Mouse (Mus musculus): ENCODE measurements around the gene Cyth4. TPM values are rescaled to one million over a fixed set of nuclear protein-coding genes. Genes with fewer than 3 reads are reported as not detected.

The Cyth4 gene
- polyA plus RNA-seq, 1 experiment: 14.0 TPM

DNA sequence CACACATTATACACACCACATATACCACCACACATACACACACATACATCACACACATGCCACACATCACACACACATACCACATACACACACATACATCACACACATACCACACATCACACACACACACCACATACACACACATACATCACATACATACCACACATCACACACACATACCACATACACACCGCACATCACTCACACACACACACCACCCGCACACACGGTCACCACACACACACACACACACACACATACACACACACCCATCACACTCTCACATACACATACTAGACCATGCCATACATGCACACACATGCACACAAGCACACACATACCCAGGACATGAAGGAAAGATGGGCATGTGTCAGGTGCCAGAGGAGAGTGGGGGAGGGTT, 33.5 kb upstream of the Cyth4 start:
- H3K4me1 ChIP-seq (ENCODE audit: control insufficient read depth, insufficient read depth, low read length): no peaks in the 10 kb centered on the region
- H3K27ac ChIP-seq (ENCODE audit: insufficient read depth, low read length): no peak overlapping the region
- no peak for TF ChIP-seq CTCF (IDR thresholded peaks at IDR 0.05; ENCODE audit: extremely low read depth, insufficient read depth, low read length)
- TF ChIP-seq POLR2A (IDR thresholded peaks at IDR 0.05; ENCODE audit: extremely low read depth, insufficient read depth, low read length): no peak
- H3K4me3 ChIP-seq (ENCODE audit: insufficient read depth, low read length): no peak overlapping the region

DNA sequence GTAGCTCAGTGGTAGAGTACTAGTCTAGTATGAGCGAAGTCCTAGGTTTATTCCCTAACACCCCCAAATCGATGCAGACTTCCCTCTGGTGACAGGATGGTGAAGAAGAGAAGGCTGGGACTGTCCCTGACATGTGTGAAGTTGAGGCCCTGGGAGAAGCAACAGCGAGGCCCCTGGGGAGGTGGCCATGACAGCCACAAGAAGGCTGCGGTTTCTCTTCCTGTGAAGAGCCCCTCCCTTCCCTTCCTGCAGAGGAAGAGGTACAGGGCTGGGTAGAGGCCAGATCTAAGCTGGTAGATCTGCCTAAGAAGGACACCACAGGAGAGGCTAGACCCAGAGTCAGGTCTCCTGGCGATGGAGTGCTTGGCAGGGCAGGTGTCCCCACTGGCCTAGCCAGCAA, 32.9 kb upstream of the Cyth4 start:
- no peaks in the 10 kb centered on the region for H3K4me1 ChIP-seq (ENCODE audit: control insufficient read depth, insufficient read depth, low read length)
- H3K4me3 ChIP-seq (ENCODE audit: insufficient read depth, low read length): no peak overlapping the region
- TF ChIP-seq CTCF (IDR thresholded peaks at IDR 0.05; ENCODE audit: extremely low read depth, insufficient read depth, low read length) (no peak), POLR2A (IDR thresholded peaks at IDR 0.05; ENCODE audit: extremely low read depth, insufficient read depth, low read length) (no peak)
- no peak overlapping the region for H3K27ac ChIP-seq (ENCODE audit: insufficient read depth, low read length)

- Histone ChIP-seq H3K27ac (ENCODE audit: insufficient read depth, low read length) (no peak overlapping the region), H3K4me3 (ENCODE audit: insufficient read depth, low read length) (no peak overlapping the region), H3K4me1 (ENCODE audit: control insufficient read depth, insufficient read depth, low read length) (no peaks in the 10 kb centered on the region)
- TF ChIP-seq CTCF (IDR thresholded peaks at IDR 0.05; ENCODE audit: extremely low read depth, insufficient read depth, low read length) (no peak), POLR2A (IDR thresholded peaks at IDR 0.05; ENCODE audit: extremely low read depth, insufficient read depth, low read length) (no peak)
These were observed 31.9 kb upstream of the Cyth4 start for GRCm38 (mm10) chr15:78564764-78565435.

DNA sequence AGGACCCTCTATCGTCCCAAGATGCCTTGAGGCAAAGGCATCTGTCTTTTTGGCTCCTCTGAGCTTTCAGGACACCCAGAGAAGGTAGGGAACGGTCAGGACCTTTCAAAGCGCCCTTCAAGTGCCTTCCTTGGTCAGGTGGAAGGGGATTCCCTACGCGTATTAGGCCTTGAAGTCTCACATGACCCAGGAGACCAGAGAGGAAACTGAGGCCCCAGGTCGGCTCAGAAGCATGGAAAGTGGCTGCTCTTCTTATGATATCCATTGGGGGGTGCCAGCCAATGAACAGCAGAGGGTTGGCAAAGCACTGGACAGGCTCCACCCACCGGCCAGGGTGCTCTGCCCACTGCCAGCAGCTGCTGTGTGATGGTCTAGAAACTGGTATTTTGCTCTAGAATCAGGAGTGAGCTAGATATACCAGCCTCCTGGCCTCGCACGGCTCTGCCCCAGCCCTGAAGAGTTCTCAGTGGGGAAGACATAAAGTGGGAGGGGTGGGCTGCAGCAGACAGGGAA, 29.2 kb upstream of the Cyth4 start:
- Histone ChIP-seq H3K4me3 (ENCODE audit: insufficient read depth, low read length) (no peak overlapping the region), H3K27ac (ENCODE audit: insufficient read depth, low read length) (no peak overlapping the region), H3K4me1 (ENCODE audit: control insufficient read depth, insufficient read depth, low read length) (no peaks in the 10 kb centered on the region)
- TF ChIP-seq POLR2A (IDR thresholded peaks at IDR 0.05; ENCODE audit: extremely low read depth, insufficient read depth, low read length): no peak
- no peak for TF ChIP-seq CTCF (IDR thresholded peaks at IDR 0.05; ENCODE audit: extremely low read depth, insufficient read depth, low read length)

DNA sequence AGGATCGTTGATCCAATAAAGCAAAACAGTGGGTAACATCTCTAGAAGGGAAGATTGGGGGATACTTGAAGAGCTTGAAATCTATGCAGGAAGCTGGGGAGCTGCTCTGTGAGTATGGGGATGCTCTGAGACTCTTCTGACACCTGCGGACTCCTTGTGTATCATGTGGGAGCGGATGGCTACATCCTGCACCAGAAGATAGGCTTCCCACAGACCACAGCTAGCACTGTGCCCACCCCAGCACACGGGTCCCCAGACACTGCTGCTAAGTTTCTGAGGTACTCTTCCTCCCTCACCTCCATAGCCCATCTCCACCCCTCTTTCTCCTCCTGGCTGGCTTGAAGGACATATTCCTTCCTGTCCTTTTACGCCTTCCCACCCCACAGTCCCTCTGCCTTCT, 26.7 kb upstream of the Cyth4 start:
- Histone ChIP-seq H3K4me1 (ENCODE audit: control insufficient read depth, insufficient read depth, low read length) (no peaks in the 10 kb centered on the region), H3K4me3 (ENCODE audit: insufficient read depth, low read length) (no peak overlapping the region), H3K27ac (ENCODE audit: insufficient read depth, low read length) (no peak overlapping the region)
- no peak for TF ChIP-seq POLR2A (IDR thresholded peaks at IDR 0.05; ENCODE audit: extremely low read depth, insufficient read depth, low read length)
- no peak for TF ChIP-seq CTCF (IDR thresholded peaks at IDR 0.05; ENCODE audit: extremely low read depth, insufficient read depth, low read length)

GRCm38 (mm10) chr15:78571554-78572269, 25.1 kb upstream of the Cyth4 start:
- Histone ChIP-seq H3K4me3 (ENCODE audit: insufficient read depth, low read length) (no peak overlapping the region), H3K4me1 (ENCODE audit: control insufficient read depth, insufficient read depth, low read length) (no peaks in the 10 kb centered on the region), H3K27ac (ENCODE audit: insufficient read depth, low read length) (no peak overlapping the region)
- TF ChIP-seq POLR2A (IDR thresholded peaks at IDR 0.05; ENCODE audit: extremely low read depth, insufficient read depth, low read length): no peak
- no peak for TF ChIP-seq CTCF (IDR thresholded peaks at IDR 0.05; ENCODE audit: extremely low read depth, insufficient read depth, low read length)

- TF ChIP-seq CTCF (IDR thresholded peaks at IDR 0.05; ENCODE audit: extremely low read depth, insufficient read depth, low read length) (no peak), POLR2A (IDR thresholded peaks at IDR 0.05; ENCODE audit: extremely low read depth, insufficient read depth, low read length) (no peak)
- Histone ChIP-seq H3K27ac (ENCODE audit: insufficient read depth, low read length) (no peak overlapping the region), H3K4me3 (ENCODE audit: insufficient read depth, low read length) (no peak overlapping the region), H3K4me1 (ENCODE audit: control insufficient read depth, insufficient read depth, low read length) (no peaks in the 10 kb centered on the region)
These were observed 24.6 kb upstream of the Cyth4 start for GRCm38 (mm10) chr15:78572270-78572600.

DNA sequence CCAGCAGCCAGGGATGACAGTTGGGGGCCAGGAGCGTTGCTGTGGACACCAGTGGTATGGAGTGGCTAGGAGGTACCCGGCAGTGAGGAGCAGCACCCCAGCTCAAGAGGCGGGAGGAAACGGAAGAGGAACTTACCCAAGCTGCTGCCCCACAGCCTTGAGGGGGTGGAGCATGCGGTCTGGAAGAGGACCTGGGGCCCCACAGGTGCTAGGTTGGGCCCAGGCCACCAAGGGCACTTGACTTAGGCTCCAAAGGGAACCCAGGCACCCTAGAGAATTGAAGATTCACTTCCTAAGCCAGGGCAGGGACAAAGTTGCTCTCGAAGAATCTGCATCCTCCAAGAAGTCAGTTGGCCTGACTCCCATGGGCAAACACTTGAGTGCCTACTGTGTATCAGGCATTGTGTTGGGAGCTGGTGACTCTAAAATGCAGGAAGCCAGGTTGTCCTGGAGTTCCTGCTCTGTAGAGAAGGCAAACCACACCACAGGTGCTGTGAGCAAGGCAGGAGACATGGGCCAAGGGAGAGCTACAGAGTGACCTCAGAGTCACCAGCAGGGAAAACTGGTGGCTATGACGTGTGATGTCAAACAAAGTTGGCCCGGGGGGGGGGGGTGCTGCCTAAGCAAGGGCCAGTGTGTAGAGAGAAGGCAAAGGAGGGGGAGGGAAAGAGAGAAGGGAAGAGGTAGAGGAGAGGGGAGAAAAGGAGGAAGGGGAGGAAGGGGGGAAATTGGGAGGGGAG, 24.0 kb upstream of the Cyth4 start, which contains the start of gene Rac2:
TSS of gene Rac2 (minus strand) at position 126 of the 740 bp plus-strand sequence.
- TF ChIP-seq CTCF (IDR thresholded peaks at IDR 0.05; ENCODE audit: extremely low read depth, insufficient read depth, low read length) (no peak), POLR2A (IDR thresholded peaks at IDR 0.05; ENCODE audit: extremely low read depth, insufficient read depth, low read length) (no peak)
- H3K4me3 ChIP-seq (ENCODE audit: insufficient read depth, low read length): no peak within 1 kb of the TSS
- H3K27ac ChIP-seq (ENCODE audit: insufficient read depth, low read length): no peak within 1 kb of the TSS
- H3K4me1 ChIP-seq (ENCODE audit: control insufficient read depth, insufficient read depth, low read length): no peaks in the 10 kb centered on the region

DNA sequence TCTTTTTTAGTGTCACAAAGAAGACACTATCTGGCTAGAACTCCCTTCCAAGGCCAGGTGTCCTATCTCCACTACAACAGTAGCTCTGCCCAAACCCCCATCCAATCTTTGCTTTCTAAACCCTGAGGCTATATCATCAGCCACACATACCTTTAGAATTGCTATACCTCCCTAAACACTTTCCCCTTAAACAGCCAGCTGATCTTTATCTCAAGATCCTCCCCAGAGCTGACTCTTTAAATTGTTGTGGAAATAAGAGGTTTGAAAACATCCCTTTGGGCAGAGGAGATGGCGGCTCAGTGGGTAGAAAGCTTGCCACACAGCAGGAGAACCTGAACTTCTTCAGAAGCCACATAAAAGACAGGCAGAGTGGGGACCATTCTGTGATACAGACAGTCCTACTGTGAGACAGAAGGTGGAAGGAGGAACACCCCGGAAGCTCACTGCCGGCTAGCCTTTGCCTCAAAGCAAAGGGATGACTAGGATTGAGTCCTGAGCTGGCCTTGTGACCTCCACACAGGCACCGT, 20.5 kb upstream of the Cyth4 start:
- TF ChIP-seq POLR2A (IDR thresholded peaks at IDR 0.05; ENCODE audit: extremely low read depth, insufficient read depth, low read length) (no peak), CTCF (IDR thresholded peaks at IDR 0.05; ENCODE audit: extremely low read depth, insufficient read depth, low read length) (no peak)
- Histone ChIP-seq H3K4me1 (ENCODE audit: control insufficient read depth, insufficient read depth, low read length) (no peaks in the 10 kb centered on the region; the same call in 1 of the 2 replicates), H3K27ac (ENCODE audit: insufficient read depth, low read length) (no peak overlapping the region), H3K4me3 (ENCODE audit: insufficient read depth, low read length) (no peak overlapping the region)

Measured in cortical plate, adult 2 months (tissue).